Mouse (Mus musculus) frontal cortex, postnatal 14 days (tissue): ENCODE measurements at regions not wholly inside any gene's neighbourhood (a gene's known extent, or its start where the extent isn't known, plus 50 kb on each side); places are given as distances from the start of the nearest gene placed in this dataset.

Source experiments
- DNase-seq, 2 experiments: peaks; one replicate each; pipeline ENCODE4 v3.0.0; 2022; ENCODE audit warnings: low spot score in 2 of 2

DNA sequence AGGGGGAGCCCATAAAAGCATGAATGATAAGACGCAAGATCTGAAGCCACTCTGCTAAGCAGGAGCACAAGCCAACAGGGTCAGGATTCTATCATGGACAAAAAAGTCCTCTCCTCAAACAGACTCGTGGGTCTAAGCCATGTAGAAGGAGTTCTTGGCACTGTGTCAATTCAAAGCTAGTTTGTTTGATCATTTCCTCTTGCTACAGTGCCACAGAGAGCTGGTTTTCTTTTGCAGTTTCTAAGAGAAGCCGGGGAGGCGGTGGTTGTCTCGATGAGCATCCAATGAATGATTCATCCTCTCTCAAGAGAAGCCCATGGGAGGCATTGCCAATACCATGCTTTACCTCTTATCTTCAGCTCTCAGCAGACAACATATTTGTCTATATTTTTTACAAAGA, 284.6 kb upstream of the Noct start:
- DNase-seq, result no peak

DNA sequence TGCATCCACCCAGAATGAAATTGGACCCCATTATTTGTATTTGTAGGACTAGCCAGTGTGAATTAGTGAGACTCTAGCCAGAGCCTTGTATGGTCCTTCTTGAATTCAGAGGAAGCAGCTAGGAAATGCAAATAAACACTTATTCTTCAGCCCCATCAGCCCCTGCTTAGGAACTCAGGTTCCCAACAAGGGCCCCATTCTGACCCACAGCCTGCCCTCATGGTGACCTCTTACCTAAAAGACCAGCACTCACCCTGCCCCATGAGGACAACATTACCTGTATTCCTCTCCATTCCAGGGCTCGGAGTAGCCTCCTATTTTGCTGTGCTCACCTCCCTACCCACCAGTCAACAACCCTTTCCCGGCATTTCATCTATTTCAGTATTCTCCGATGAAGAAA, 283.6 kb upstream of the Noct start:
- DNase-seq, result no peak

DNA sequence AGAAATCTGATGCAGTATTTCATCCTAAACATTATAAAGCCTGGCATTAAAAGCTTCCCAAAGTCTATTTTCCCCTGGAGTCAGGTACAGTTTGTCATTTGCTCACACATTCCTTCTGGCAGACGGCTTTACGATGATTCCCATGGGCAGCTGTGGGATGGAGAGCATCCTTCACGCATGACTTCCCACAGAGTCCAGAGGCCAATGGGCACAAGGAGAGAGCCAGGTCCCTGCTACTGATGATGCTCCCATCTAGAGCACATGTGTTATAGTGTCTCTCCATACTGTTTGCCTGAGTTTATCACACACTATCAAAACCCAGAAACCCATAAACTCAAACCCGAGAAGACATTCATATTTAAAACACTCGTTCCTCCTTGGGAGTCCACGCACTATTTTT, 270.8 kb upstream of the Noct start:
- DNase-seq, result no peak

DNA sequence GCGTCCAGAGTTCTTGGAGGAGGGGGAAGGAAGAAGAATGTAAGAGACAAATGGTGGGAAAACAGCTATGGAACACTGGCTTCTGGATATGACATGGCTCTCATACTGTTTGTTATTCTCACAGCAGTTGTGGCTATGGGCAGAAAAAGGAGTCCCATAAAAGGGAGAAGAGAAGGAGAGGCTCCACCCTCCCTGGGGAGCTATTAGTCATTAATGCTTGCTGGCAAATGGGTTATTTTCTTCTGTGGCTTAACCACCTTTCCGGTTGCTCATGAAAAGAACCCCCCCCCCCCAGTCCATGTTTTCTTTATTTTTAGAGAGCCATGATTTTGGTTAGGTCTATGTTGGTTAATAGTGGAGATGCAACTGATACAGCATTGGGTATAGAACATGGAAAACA, 253.9 kb upstream of the Noct start:
- DNase-seq, result no peak

DNA sequence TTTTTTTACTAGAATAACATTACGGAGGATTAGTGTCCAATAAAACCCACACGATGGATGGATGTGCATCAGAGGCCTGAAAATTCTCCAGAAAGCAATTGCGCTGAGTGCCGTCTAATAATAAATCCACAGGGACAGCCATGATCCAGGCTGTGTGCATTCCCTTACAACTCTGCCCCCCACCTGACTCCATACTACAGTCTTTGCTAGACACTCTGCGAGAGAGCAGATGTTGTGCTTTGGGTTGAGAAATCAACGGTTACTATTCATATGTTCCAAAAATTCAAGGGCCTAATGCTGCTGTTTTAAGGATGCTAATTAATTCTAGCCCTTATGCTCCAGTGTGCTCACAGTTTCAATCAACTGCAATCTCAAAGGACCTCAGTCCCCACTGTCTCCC, 251.2 kb upstream of the Noct start:
- DNase-seq, result no peak

DNA sequence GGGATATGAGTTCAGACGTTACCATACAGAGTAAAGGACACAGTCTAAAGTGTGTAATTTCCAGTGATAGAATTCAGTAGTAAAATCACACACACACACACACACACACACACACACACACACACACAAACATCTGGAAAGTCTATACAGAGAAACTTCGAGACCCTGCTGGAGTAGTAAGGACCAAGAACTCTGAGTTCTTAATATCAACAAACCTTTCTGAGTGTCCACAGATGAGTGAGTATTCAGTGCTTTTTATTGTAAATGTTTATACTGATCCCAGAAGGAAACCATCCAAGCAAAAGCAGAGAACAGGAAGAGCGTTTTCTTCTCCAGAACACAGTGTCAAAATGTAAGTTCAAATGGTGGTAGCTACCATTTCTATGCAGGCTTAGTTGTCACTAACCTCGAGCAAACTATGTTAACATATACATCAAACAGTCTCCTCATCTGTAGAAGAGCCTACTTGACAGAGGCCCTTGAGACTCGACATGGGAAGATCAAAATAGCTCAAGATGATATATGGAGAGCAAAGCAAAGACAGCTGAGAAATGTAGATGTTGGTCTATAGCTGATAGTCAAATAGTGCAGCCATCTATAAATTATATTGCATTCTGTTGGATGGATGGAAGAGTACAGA, 248.0 kb upstream of the Noct start:
- no peak for DNase-seq

DNA sequence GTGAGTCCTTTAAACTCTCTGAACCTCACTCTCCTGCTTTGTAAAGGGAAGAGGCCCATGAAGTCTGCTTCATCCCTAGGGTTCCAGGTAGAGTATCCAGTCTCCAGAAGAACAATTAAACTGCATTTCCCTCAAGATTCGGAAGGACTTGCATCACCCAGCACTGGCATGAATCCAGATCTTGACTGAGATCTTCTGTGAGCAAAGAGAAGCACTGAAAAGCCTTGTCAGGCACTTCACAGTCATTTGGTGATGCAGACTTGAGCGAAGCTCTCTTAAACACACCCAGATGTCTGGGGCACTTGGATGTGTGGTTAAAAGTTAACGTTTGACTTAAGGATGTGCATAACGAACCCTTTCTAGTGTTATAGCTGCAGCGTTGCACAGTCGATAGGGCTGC, 247.4 kb upstream of the Noct start:
- DNase-seq, result no peak

DNA sequence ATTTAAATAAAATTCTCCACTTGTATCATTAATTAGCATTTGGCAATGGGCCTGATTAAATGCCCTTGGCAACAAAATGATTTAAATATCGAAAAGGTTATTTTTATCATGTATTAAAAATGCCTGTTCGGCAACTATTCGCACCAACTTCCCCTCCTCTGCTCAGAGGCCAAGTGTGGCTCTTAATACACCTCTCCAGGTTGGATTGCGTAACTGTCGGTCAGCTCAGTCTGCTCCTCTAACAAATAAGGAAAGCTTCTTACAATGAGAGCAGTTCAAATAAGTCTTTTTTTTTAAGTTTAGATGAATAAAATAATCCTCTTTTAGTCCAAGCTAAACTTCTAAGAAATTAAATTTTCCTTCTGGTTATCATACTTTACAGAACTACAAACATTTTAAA, 245.6 kb upstream of the Noct start:
- no peak for DNase-seq

DNA sequence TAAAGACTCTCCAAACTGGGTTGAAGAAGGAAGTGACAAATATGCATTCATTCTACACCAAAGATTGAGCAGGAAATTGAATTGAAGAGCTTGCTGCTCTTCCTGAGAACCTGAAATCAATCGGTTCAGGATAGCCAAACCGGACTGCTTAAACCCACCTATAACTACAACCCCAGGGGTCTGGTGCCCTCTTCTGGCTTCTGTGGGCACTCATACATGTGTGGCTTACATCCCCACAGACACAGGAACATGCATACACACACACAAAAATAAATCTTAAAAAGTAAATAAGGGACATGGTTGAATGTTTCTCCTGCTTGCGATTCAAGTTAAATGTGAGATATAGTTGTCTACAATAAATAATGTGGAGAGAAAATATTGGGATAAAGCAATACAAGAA, 244.7 kb upstream of the Noct start:
- no peak for DNase-seq

DNA sequence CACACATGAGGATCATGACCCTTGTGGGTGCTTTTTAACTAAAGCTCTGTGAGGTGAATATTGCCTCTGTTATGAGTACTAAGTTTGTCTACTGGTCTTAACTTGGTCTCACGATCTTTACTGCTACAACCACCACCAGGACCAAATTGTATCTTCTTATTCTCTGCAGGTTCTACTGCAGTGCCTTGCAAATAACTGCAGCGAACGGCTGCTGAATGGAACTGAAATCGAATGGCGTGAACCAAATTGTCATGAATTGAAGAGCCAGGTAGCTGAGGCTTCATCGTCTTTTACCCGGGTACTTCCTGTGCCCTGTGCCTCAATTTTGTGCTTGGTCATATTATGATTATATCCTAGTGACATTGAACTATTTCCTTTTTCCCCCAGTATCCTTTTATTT, 242.5 kb upstream of the Noct start:
- DNase-seq, result no peak

DNA sequence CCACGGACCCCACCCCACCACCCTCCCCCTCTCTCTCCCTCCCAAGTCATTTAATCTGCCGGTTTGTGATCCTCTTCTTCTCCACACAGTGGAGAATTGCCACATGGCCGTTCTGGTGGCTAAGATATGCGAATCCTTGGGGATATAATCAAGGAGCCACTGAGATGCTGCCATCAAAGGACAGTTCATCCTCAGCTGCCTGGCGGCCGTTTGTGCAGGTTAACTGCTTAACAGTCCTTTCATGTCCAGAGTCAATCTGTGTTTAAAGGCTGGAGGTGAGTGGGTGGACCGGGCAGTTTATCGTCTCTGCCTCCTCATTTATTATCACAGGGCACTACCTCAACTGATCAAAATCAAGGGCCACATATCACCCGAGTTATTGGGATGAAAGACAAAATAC, 241.6 kb upstream of the Noct start:
- no peak for DNase-seq

DNA sequence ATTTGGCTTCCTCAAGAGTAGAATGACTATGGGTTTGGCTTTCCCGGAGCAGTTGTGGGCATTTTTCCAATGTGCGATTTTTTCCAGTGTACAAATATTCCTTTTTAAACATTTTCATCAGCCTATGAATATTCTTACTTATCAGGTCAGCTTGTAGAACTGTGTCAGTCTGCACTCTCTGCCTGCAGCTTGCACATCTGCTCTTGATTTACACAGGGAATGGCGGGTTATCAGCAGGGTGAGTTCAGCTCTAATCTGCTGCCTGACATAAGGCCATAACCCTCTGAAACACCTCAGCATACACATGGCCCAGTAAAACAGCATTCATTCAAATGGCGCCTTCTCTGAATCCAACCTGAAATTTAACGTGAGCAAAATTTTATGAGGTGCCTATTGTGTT, 241.1 kb upstream of the Noct start:
- DNase-seq, result no peak

DNA sequence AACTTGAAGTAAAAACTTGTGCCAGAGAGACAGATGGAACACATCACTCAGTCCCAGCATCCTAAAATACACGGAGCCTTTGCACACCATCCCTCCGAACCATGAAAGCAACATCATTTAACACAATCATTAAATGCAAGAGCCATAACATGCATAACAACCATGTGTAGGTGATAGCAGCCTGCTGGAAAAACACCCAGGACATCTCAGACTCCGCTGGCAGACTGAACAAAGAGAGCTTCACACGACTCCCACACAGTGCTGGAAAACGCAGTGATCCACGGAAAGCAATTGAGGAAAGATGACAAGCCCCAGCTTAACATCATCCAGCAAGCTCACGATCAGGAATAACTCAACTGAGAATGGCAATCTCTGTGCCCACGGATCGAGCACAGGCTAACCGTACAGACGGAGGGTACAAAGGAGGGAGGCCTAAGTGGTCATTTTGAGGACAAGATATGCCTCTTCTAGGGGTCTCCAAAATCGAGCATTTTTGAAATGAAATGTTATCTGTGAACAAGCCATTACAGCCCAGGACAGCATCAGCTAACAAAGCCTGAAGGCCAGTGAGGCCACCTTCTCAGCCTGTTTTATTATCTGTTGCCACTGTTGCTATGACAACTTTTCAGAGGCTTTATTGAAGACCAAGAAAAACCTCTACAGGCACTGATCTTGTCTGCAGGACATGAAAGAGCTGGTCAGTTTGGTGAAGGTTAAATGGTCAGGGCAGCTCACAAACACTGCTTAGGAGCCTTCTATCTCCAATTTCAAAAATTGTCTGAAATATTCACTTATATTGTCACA, 240.1 kb upstream of the Noct start:
- peak; percentile 50 to 67 for DNase-seq

DNA sequence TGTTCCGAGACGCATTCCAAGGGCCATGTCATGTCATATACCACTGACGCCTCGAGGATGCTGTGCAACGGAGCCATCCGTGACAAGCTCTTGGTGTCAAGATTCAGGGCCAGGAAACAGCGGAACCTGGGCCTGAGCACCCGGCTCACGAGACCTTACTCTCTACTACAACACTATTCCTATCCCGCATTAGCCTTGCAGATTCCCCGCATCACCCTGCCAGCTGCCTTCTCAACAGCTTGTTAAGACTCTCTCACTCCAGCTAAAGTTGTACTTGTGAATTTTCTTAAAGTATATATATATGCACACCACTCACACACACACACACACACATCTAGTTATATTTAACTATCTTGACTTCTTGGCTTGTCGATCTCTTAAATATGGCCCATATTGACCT, 236.4 kb upstream of the Noct start:
- no peak for DNase-seq

DNA sequence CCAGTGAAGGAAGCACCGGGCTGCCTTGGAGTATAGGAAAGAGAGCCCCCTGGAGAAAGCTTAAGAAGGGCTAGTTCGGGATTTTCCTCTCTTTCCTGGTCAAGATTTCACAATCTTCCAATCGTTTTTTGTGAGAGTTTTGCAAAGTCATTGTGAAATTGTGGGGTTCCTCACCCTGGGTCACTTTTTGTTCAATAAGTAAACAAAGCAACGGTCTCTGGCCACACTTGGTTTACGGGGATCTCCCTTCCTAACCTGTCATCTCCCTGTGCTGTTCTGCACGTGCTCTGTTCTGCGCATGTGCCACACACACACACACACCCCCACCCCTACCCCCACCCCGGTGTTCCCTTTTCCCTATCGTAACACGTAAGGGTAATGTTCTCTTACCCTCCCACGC, 233.4 kb upstream of the Noct start:
- no peak for DNase-seq

DNA sequence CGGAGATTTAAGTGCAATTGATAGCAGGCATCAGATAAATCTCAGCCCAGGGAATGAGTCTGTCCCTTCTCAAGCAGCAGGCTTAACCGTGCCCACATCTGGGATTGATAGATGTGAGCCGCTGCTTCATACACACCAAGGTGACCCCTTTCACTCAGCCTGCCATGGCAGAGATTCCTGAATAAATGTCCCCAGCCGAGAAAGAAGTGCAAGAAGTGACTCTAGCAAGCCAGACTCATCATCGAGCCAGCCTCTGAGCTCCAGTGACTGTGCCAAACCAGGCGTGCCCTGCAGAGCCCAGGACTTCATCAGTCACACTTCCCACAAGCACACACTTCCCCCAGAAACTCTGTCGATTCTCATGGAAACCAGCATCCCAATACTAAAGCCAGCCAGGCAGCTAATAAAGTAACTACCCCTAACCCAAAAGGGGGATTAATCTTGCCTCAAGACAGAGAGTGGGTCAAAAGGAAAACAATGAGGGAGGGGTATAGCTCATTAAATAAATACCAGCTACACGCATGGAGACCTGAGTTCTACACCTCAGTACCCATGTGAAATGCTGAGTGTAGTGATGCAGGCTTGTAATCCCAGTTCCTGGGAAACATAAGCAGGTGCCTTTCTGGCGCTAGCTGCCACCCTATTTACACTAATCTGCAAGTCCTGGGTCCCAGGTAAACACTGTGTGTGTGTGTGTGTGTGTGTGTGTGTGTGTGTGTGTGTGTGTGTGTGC, 231.5 kb upstream of the Noct start:
- no peak for DNase-seq

DNA sequence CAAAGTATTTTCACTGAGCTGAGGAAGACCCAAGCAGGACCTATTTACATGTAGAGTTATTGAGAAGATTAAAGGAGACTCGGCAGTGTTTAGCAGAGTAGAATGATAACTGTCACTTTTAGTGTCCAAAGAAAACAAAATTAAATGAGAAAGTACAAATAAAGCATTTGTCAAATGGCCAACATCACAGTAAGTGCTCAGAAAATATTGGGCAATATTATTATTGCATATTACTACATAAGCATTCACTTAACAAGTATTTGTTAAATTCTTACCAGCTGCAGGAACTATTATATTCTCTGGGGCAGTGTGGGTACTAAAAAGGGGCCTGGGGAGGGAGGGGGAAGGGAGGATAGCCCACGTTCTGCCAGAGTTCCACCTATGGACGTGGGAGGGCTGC, 224.5 kb upstream of the Noct start:
- no peak for DNase-seq

DNA sequence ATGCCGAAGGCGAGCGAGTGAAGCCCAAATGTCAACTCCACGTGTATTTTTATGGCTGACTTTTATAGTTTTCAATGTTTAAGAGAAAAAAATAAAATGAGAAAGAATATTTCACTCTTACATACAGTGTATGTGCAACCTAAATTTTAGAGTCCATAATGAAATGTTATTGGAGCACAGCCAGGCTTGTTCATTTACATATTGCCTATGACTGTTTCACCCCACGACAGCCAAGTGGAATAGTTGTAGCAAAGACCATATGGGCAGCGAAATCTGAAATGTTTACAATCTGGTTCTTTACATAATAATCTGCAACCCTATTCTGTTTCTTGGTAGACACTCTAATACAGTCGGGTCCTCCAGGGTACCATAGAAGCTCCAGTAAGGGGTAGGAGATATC, 223.3 kb upstream of the Noct start:
- DNase-seq, result no peak

DNA sequence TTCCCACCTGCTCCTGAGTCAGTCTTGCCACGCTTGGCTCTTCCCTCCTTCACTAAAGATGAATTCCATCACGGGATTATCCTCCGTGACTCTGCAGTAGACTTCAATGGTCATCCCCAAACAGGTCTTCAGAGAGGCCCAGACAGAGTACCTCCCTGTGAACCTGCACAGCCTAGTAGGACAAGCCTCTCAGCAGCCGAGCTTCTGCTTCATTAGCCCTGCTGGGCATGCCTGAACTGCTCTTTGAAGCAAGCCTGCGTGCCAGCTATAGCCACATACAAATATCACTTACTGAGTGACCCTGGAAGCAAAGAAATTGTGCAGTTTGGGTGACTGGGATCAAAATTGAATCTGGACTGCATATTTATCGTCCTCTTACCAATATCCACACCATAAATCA, 221.6 kb upstream of the Noct start:
- no peak for DNase-seq

DNA sequence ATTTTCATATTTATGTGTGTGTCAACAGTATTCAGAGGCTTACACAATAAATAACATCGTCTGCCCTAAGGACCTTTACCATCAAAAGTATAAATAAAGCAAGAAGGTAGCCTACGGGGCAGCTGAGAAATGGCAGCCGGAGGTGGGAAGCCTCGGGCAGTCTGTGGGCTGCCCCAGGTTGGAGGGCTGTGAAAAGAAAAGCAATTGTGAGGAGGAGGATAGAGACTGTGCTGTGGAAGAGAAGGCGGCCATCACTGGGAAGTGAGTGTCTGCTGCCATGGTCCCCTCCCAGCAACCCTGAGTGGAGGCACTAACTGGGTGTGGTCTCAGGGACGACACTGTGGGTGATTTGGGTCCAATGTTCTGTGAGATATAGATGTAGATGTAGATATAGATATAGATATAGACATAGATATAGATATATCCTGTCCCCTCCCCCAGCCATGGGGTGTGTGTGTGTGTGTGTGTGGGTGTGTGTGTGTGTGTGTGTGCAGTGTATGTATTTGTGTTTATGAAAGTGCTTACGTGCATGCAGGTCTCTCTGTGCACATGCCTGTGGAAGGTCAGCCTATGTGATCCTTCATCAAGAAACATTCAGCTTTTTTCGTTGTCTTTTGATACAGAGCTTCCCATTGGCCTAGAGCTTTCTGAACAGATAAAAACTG, 220.6 kb upstream of the Noct start:
- DNase-seq, result no peak

DNA sequence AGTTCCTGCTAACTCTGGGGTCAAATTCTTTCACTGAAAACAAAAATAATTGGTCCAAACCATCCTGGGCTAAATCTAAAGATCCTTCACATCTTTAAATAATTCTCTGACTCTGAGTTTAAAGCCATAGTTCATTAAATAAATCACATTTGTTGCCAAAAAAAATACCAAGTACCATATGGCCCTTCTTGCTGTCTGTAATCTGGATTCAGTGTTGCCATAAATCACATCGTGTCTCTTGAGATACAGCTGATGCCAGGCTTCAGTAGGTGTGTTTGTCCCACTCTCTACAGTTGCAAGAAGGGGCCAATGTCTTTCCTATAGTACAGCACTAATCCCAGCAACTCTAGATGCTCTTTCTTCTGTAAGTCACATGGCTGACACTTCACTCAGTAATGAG, 220.0 kb upstream of the Noct start:
- DNase-seq, result no peak

DNA sequence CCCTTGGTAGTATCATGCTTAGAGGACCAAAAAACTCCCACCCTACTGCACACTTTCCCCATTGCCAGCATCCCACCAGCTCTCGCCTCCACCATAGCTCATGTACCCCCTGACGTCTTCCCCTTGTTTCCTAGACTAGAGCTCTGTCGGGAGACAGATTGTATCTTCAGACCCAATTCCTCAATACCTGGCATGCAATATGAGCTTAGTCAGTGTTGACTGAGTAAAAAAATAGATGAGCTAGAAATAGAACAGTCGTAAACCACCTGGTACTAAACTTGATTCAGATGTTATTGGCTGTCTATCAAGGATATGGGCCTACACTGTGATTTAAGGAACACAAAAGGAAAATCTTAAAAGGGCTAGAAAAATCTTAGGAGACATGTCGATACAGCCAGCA, 215.1 kb upstream of the Noct start:
- DNase-seq, result no peak
